Mouse (Mus musculus) cerebellum, adult 9-11 months (tissue): Measurements from ENCODE around the gene Pcgf1.

ENCODE experiments used
- DNase-seq: peaks from one replicate; pipeline ENCODE4 v3.0.0; 2022

Gene Pcgf1

GRCm38 (mm10) chr6:83127419-83127818, 49.8 kb downstream of the Pcgf1 start:
- no peak for DNase-seq
